Mouse (Mus musculus) kidney, adult 2 months (tissue): ENCODE data around the gene Rpl36.

Source experiments
- CTCF ChIP-seq: fragments of 200-500 bp; conservative IDR thresholded peaks from 2 replicates; pipeline ENCODE4 v1.5.1; 2011; ENCODE audit warnings: low read depth, mild to moderate bottlenecking, control low read depth, low read length, moderate library complexity, mixed read lengths; ENCODE audit not compliant: insufficient read depth, insufficient read length
- POLR2A ChIP-seq: fragments of 200-500 bp; IDR thresholded peaks from one replicate; pipeline ENCODE4 v1.6.1; 2011; ENCODE audit warnings: low read depth, low read length, control low read depth

DNA sequence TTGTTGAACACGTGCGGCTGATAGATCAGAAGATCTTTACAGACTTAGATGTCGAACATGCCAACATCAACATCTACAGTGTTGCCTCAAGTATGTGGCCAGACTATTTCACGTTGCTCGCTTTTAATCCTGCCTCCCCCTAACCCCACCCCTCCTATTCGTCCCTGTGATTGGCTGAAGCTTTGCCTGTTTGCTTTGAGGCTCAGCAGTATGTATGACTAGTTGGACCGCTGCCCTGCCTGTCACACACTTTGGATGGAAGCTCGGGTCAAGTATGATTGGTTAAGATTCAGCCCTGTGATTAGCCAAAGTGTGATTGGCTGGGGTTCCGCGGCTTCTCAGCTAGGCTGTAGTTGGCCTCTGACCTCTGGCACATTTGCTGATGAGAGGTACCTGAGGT, 38.6 kb downstream of the Rpl36 start:
- TF ChIP-seq CTCF: no peak
- no peak for TF ChIP-seq POLR2A
